Mouse (Mus musculus) lung, adult 2 months (tissue): ENCODE data around the gene Mab21l3.

Source experiments
- CTCF ChIP-seq: fragments of 200-500 bp; IDR thresholded peaks from 2 replicates; pipeline ENCODE4 v1.5.1; 2011; ENCODE audit warnings: mild to moderate bottlenecking, low read length, control low read depth; ENCODE audit not compliant: insufficient read depth
- POLR2A ChIP-seq: fragments of 200-500 bp; IDR thresholded peaks from 2 replicates; pipeline ENCODE4 v1.6.1; 2011; ENCODE audit warnings: low read depth, mild to moderate bottlenecking, control low read depth, low read length, borderline replicate concordance; ENCODE audit errors: extremely low read depth

GRCm38 (mm10) chr3:101783793-101784192 is 65.0 kb downstream of the Mab21l3 start:
- TF ChIP-seq CTCF (no peak), POLR2A (no peak)
